Comparison of ENCODE assay signal across 7 mouse cellular contexts in the genomic region with DNA sequence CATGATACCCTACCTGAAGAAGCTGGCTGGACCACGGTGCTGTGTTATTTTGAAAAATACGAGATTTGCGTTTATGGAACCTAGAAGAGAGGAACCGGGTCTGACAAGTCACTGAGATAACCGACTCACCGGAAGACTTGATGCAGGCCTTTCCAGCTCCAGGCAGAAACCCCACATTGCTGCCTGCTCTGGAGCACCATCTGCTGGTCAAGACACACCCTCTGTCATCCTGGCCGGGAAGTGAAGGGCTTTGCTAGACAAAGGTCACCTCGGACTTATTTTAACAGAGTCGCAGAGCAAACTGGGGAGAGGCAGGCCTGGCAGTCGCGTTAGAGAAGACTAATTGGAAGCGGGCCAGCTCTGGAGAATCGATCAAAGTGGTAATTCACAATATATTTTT.
DNase-seq lines count a peak whose midpoint lies in the region; ATAC-seq lines count a peak whose summit lies in the region.

No protein-coding gene starts in this region.

- DNase-seq in adrenal gland, postnatal 14 days = peak; percentile 81
- DNase-seq in embryonic facial prominence, embryonic 10.5 days (ENCODE audit: low spot score) = peak; percentile 85
- peak; percentile 19 for DNase-seq in heart, adult 8-10 months (ENCODE audit: low spot score)
- DNase-seq in kidney, adult 8-10 months = peak; percentile 60 to 79
- DNase-seq in limb, embryonic 10.5 days (ENCODE audit: low spot score) = peak; percentile 80
- DNase-seq in splenic B cell, adult 2 months (ENCODE audit: low read depth, low spot score) = peak; percentile 32

- no peak overlapping the region for H3K4me2 ChIP-seq in midbrain, embryonic 15.5 days

- no peak overlapping the region for H3K27ac ChIP-seq in embryonic facial prominence, embryonic 10.5 days (replicated peaks)
- no peak overlapping the region for H3K27ac ChIP-seq in limb, embryonic 10.5 days
- no peak overlapping the region for H3K27ac ChIP-seq in midbrain, embryonic 15.5 days

- peak; percentile 90 for ATAC-seq in midbrain, embryonic 15.5 days (replicated peaks)

- H3K4me1 ChIP-seq in embryonic facial prominence, embryonic 10.5 days = peaks cover 3% of the 10 kb centered on the region; the same call in 1 of the 2 replicates
- peaks cover 8% of the 10 kb centered on the region; the same call in 1 of the 2 replicates for H3K4me1 ChIP-seq in limb, embryonic 10.5 days
- H3K4me1 ChIP-seq in midbrain, embryonic 15.5 days = peaks cover 5% of the 10 kb centered on the region; the same call in 1 of the 2 replicates

- H3K4me3 ChIP-seq in embryonic facial prominence, embryonic 10.5 days = no peak overlapping the region
- no peak overlapping the region for H3K4me3 ChIP-seq in limb, embryonic 10.5 days
- H3K4me3 ChIP-seq in midbrain, embryonic 15.5 days = no peak overlapping the region

- no peaks in the 10 kb centered on the region for H3K36me3 ChIP-seq in embryonic facial prominence, embryonic 10.5 days (replicated peaks)
- no peaks in the 10 kb centered on the region for H3K36me3 ChIP-seq in limb, embryonic 10.5 days
- no peaks in the 10 kb centered on the region for H3K36me3 ChIP-seq in midbrain, embryonic 15.5 days (replicated peaks)
- H3K36me3 ChIP-seq in splenic B cell, adult 2 months (ENCODE audit: control insufficient read depth, insufficient read depth, low read length, poor library complexity, severe bottlenecking) = no peaks in the 10 kb centered on the region

- 16% methylated on average over 13 of the region's 13 CpGs for whole genome bisulfite sequencing in embryonic facial prominence, embryonic 10.5 days
- WGBS in limb, embryonic 10.5 days = 19% methylated on average over 13 of the region's 13 CpGs
- 17% methylated on average over 13 of the region's 13 CpGs for WGBS in midbrain, embryonic 15.5 days

- no peaks in the 10 kb centered on the region for H3K9me3 ChIP-seq in embryonic facial prominence, embryonic 10.5 days
- H3K9me3 ChIP-seq in limb, embryonic 10.5 days (replicated peaks) = no peaks in the 10 kb centered on the region
- no peaks in the 10 kb centered on the region for H3K9me3 ChIP-seq in midbrain, embryonic 15.5 days

- H3K9ac ChIP-seq in midbrain, embryonic 15.5 days = no peak overlapping the region

- H3K27me3 ChIP-seq in embryonic facial prominence, embryonic 10.5 days (replicated peaks; ENCODE audit: low read depth, poor library complexity, severe bottlenecking) = no peaks in the 10 kb centered on the region
- no peaks in the 10 kb centered on the region for H3K27me3 ChIP-seq in limb, embryonic 10.5 days (ENCODE audit: low read depth, poor library complexity, severe bottlenecking)
- H3K27me3 ChIP-seq in midbrain, embryonic 15.5 days (replicated peaks) = no peaks in the 10 kb centered on the region
- no peaks in the 10 kb centered on the region for H3K27me3 ChIP-seq in splenic B cell, adult 2 months (ENCODE audit: control insufficient read depth, insufficient read depth, low read length, poor library complexity, severe bottlenecking)

Comparison
In these comparisons a context has a peak if more than half of its experiments do, and no peak if none do; other contexts are left out.
1. DNase-seq: peak in every context shown above with its lines; median percentile 85 in embryonic facial prominence, embryonic 10.5 days; 81 in adrenal gland, postnatal 14 days; 80 in limb, embryonic 10.5 days; 70 in kidney, adult 8-10 months; 32 in splenic B cell, adult 2 months; 19 in heart, adult 8-10 months.